Mouse (Mus musculus) limb, embryonic 12.5 days (tissue): ENCODE data around the gene 1700029P11Rik. TPM values are rescaled to one million over a fixed set of nuclear protein-coding genes. Genes with fewer than 3 reads are reported as not detected.

Experiments
- ATAC-seq: fragments of 200-750 bp; cut with Nextera tagmentation; 2 replicates; pipeline ENCODE4 v1.8.0; 2017; ENCODE audit warnings: low read depth, moderate TSS enrichment; ENCODE audit not compliant: insufficient number of reproducible peaks, insufficient read depth, low FRiP score, low TSS enrichment
- H3K27ac ChIP-seq: fragments of 300-500 bp; sonication (generic); 2 replicates; pipeline ENCODE4 v1.5.1; 2016; ENCODE audit warnings: mild to moderate bottlenecking, moderate library complexity
- H3K27me3 ChIP-seq: fragments of 300-500 bp; sonication (generic); 2 replicates; pipeline ENCODE4 v1.6.1; 2016; ENCODE audit warnings: mild to moderate bottlenecking, moderate library complexity
- H3K36me3 ChIP-seq: fragments of 300-500 bp; sonication (generic); 2 replicates; pipeline ENCODE4 v1.6.1; 2016; ENCODE audit warnings: mild to moderate bottlenecking, moderate library complexity
- H3K4me1 ChIP-seq: fragments of 300-500 bp; sonication (generic); replicated peaks from 2 replicates; pipeline ENCODE4 v1.6.1; 2016
- H3K4me2 ChIP-seq: fragments of 300-500 bp; sonication (generic); 2 replicates; pipeline ENCODE4 v1.6.1; 2016; ENCODE audit warnings: mild to moderate bottlenecking, moderate library complexity
- H3K4me3 ChIP-seq: fragments of 300-500 bp; sonication (generic); replicated peaks from 2 replicates; pipeline ENCODE4 v1.5.1; 2016; ENCODE audit warnings: mild to moderate bottlenecking
- H3K9ac ChIP-seq: fragments of 300-500 bp; sonication (generic); replicated peaks from 2 replicates; pipeline ENCODE4 v1.6.1; 2016; ENCODE audit warnings: mild to moderate bottlenecking, moderate library complexity
- H3K9me3 ChIP-seq: fragments of 300-500 bp; sonication (generic); 2 replicates; pipeline ENCODE4 v1.6.1; 2016; ENCODE audit warnings: mild to moderate bottlenecking, moderate library complexity
- WGBS: fragments of 180-500 bp; shearing (Covaris S2); methylation state at CpG from one replicate; pipeline ENCODE4 v1.1.7; 2016; 5-methylcytosine and 5-hydroxymethylcytosine counted together
- polyA plus RNA-seq: library from polyadenylated mRNA; unstranded; fragments of >200 nt; fragmentation: Nextera tagmentation; extraction: Ambion mirVana; gene quantifications from 2 replicates; pipeline ENCODE4 v1.2.1, GENCODE M21; 2016

1700029P11Rik gene
- polyA plus RNA-seq, 1 experiment from 2014 or later, result not detected

DNA sequence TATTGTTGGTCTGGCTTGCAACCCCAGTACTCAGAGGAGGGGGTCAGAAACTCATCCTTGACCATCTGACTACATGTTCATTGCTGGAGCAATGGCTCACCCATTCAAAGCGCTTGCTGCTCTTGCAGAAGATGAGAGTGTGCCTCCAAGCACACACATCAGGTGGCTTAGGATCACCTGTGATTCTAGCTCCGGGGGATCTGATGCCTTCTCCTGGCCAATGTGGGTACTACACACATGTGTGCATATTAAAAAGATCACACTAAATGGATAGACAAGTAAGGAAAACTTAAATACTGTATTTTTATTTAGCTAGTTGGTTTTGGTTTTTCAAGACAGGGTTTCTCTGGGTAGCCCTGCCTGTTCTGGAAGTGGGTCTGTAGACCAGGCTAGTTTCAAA lies 39.3 kb upstream of the 1700029P11Rik start:
- ATAC-seq, result no peak
- peaks cover 7% of the 10 kb centered on the region for H3K27me3 ChIP-seq
- H3K4me2 ChIP-seq, result no peak overlapping the region
- WGBS, result 87% methylated on average over 2 of the region's 2 CpGs
- no peak overlapping the region for H3K9ac ChIP-seq
- no peak overlapping the region for H3K27ac ChIP-seq
- peaks cover 38% of the 10 kb centered on the region for H3K4me1 ChIP-seq
- no peaks in the 10 kb centered on the region for H3K9me3 ChIP-seq
- no peak overlapping the region for H3K4me3 ChIP-seq
- H3K36me3 ChIP-seq, result no peaks in the 10 kb centered on the region

DNA sequence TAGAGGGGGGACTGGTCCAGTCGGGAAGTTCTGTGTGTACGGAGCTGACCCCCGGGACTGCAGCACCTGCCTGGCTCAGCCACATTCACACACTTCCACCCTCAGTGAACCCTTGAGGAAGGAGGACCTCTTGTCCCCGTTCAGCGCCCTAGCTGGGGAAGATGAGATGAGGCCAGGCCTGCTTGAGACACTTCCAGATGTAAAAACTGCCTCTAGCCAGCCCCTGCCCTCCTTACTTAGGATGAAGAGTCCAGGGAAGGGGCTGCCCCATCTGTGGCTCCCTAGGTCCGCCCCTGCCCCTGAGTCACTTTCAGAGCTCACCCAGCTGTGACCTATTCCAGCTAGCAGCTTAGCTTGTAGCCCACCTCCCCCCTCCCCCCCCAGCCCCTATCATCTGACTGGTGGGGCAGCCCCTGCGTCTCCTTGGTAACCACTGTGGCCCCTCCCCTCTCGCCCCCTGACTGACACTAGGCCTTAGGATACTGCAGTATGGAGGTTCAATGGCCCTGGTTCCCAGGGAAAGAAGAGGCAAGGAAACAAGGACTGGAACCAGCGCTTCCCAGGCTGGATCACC lies 37.1 kb upstream of the 1700029P11Rik start:
- Histone ChIP-seq H3K9ac (0 out of 2 replicates have a peak overlapping the region, but pooled peaks have one; percentile 18), H3K4me3 (no peak overlapping the region), H3K4me1 (peaks cover 15% of the 10 kb centered on the region), H3K27me3 (no peaks in the 10 kb centered on the region), H3K4me2 (no peak overlapping the region), H3K9me3 (no peaks in the 10 kb centered on the region), H3K27ac (no peak overlapping the region), H3K36me3 (0 out of 2 replicates have a peak, but pooled peaks cover 3% of the 10 kb centered on the region)
- 0 out of 2 replicates have a peak, but pooled peaks have one; percentile 24 for ATAC-seq
- 16% methylated on average over 9 of the region's 9 CpGs for WGBS

DNA sequence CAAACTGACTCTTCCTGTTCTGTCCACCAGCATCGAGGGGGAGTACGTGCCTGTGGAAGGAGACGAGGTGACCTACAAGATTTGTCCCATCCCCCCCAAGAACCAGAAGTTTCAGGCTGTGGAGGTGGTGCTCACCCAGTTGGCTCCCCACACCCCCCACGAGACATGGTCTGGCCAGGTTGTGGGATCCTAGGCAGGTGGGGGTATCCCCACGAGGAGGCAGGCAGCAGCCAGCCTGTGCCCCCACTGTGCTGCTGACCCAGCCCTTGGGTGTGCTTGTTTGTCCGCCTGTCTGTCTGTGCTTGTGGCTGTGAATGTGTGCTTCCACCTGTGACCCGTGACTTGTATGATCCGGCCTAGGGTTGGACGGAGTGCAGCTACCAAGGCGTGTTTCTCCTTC lies 31.3 kb upstream of the 1700029P11Rik start:
- Histone ChIP-seq H3K36me3 (peaks cover 4% of the 10 kb centered on the region), H3K4me1 (no peaks in the 10 kb centered on the region), H3K9me3 (no peaks in the 10 kb centered on the region), H3K9ac (no peak overlapping the region), H3K4me3 (no peak overlapping the region), H3K27ac (no peak overlapping the region), H3K4me2 (no peak overlapping the region), H3K27me3 (no peaks in the 10 kb centered on the region)
- ATAC-seq, result no peak
- WGBS, result 81% methylated on average over 10 of the region's 10 CpGs

DNA sequence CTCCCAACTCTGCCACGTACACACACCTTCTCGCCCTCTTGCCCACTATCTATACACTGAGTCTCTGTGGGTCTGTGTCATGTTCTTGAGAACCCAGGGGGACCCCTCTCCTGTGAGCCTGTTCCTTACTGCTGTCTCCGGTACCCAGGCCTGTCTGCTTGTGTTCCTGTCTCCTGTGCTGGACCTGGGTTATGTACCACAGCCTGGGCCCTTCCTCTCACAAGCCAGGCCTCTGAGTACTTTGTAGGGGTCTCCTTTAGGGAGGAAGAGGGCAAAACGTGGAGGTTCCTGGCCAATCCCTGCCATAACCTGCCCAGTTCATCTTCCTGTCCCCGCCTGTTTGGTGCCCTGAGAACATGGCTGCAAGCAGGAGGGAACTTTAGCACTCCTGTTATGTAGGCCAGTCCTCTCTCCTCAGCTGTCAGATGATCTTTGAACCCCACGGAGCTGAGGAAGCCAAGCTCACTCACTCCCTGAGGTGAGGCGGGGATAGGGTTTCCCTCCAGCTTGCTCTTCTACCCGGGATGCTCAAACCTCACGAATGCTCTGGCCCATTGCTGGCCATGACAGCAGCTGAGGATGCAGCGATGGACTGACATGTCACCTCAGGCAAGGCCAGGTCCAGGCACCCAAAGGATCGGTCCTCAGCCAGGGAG lies 30.7 kb upstream of the 1700029P11Rik start:
- Histone ChIP-seq H3K27me3 (no peaks in the 10 kb centered on the region), H3K4me2 (no peak overlapping the region), H3K9me3 (no peaks in the 10 kb centered on the region), H3K4me1 (no peaks in the 10 kb centered on the region), H3K36me3 (peaks cover 9% of the 10 kb centered on the region), H3K9ac (no peak overlapping the region), H3K4me3 (no peak overlapping the region), H3K27ac (no peak overlapping the region)
- ATAC-seq, result no peak
- 72% methylated on average over 11 of the region's 11 CpGs for WGBS

DNA sequence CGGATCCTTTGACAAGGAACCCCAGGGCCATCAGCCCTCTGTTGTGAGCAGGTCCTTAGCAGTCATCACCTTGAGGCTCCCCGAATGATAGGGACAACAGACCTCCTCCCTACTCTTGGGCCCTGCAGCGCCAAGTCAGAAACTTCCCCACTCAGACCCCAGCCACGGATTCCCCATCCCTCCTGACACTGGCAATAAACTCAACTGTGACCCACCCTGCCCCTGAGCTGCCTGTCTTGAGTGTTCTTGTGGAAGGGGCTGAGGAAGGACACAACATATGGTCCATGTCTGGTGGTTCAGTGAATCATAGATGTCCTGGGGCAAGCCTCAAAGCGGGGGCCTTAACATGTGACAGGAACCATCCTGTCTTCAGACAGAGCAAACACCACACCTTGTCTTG lies 29.6 kb upstream of the 1700029P11Rik start:
- peaks cover 15% of the 10 kb centered on the region for H3K36me3 ChIP-seq
- no peak overlapping the region for H3K9ac ChIP-seq
- no peak for ATAC-seq
- H3K27me3 ChIP-seq, result no peaks in the 10 kb centered on the region
- no peak overlapping the region for H3K4me2 ChIP-seq
- WGBS, result 80% methylated on average over 5 of the region's 5 CpGs
- no peaks in the 10 kb centered on the region for H3K9me3 ChIP-seq
- H3K4me3 ChIP-seq, result no peak overlapping the region
- H3K4me1 ChIP-seq, result no peaks in the 10 kb centered on the region
- H3K27ac ChIP-seq, result no peak overlapping the region

DNA sequence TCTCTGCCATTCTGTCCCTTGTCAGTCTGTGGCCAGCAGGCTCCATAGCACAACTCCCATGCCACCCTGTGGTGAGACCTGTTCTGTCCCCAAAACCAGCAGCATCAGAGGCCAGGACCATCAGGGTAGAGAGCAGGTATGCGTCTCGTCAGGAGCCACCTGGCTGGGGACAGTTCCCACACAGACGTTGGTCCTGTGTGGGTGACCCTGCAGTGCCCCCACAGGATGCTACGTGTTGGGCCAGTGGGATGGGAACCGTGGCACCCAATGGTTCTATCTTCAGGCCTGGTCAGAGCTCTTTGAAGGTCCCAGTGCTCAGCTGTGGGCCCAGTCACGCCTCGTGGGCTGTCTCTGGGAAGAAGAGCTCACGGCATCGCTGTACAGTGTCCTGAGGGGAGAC lies 29.2 kb upstream of the 1700029P11Rik start:
- Histone ChIP-seq H3K4me2 (no peak overlapping the region), H3K36me3 (peaks cover 15% of the 10 kb centered on the region), H3K4me1 (no peaks in the 10 kb centered on the region), H3K9me3 (no peaks in the 10 kb centered on the region), H3K9ac (no peak overlapping the region), H3K4me3 (no peak overlapping the region), H3K27me3 (no peaks in the 10 kb centered on the region), H3K27ac (no peak overlapping the region)
- no peak for ATAC-seq
- 85% methylated on average over 9 of the region's 9 CpGs for WGBS

DNA sequence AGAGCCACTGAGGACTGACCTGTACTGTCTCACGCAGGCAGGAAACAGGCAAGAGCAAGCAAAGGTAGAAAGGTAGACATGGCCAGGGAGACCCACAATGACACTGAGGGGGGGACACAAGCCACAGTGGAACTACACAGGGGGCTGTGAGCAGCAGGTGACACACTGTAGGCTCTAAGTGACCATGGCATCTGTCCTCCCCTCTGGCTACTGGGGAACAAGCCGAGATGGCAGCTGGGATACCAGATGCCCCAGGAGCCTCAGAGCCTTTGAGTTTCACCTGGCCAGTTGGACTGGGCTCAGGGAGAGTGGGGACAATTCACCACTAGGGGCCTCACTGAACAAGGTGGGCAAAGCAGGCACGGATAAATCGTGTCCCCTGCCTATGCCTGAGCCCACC lies 28.0 kb upstream of the 1700029P11Rik start:
- no peak overlapping the region for H3K4me2 ChIP-seq
- no peak overlapping the region for H3K4me3 ChIP-seq
- H3K4me1 ChIP-seq, result no peaks in the 10 kb centered on the region
- no peak overlapping the region for H3K27ac ChIP-seq
- H3K27me3 ChIP-seq, result no peaks in the 10 kb centered on the region
- H3K9ac ChIP-seq, result no peak overlapping the region
- H3K36me3 ChIP-seq, result peaks cover 12% of the 10 kb centered on the region
- no peak for ATAC-seq
- H3K9me3 ChIP-seq, result no peaks in the 10 kb centered on the region
- WGBS, result 76% methylated on average over 4 of the region's 4 CpGs

DNA sequence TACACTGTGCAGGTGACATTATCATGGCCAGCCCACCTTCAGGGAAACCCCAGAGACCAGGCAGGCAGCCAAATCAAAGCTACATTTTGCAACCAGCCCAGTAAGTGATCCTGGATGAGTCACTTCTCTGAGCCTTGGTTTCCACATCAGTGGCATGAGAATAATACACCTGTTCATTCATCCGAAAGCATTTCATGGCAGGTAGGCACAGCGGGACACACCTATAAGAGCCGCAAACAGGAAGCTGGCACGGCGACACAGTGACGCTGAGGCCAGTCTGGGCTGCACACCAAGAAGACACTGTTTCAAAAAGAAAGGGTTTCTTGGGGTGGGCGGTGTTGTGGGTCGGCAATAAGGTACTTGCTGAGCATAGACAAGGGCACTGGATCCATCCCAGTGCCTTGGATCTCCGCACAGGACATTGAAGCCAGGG lies 26.2 kb upstream of the 1700029P11Rik start:
- H3K4me3 ChIP-seq, result no peak overlapping the region
- H3K27ac ChIP-seq, result no peak overlapping the region
- peaks cover 11% of the 10 kb centered on the region for H3K36me3 ChIP-seq
- no peaks in the 10 kb centered on the region for H3K27me3 ChIP-seq
- H3K4me1 ChIP-seq, result no peaks in the 10 kb centered on the region
- no peak overlapping the region for H3K4me2 ChIP-seq
- H3K9me3 ChIP-seq, result no peaks in the 10 kb centered on the region
- WGBS, result 93% methylated on average over 9 of the region's 9 CpGs
- no peak for ATAC-seq
- no peak overlapping the region for H3K9ac ChIP-seq

DNA sequence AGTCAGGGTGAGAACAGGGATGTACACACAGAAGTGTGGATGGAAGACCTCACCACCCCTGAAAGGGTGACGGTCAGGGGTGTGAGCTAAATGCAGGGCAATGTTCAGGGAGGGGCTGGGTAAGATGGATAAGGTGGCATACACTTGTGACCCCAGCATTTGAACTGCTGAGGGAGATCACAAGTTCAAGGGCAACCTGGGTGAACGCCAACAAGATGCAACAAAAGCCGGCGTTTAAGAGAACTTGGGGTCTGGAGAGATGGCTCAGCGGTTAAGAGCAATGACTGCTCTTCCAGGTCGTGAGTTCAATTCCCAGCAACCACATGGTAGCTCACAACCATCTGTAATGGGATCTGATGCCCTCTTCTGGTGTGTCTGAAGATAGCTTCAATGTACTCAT lies 25.6 kb upstream of the 1700029P11Rik start:
- Histone ChIP-seq H3K36me3 (peaks cover 11% of the 10 kb centered on the region), H3K9ac (no peak overlapping the region), H3K27ac (no peak overlapping the region), H3K4me1 (peaks cover 2% of the 10 kb centered on the region; the same call in 1 of the 2 replicates), H3K9me3 (no peaks in the 10 kb centered on the region), H3K4me2 (no peak overlapping the region), H3K4me3 (no peak overlapping the region), H3K27me3 (no peaks in the 10 kb centered on the region)
- 91% methylated on average over 6 of the region's 6 CpGs for WGBS
- no peak for ATAC-seq

DNA sequence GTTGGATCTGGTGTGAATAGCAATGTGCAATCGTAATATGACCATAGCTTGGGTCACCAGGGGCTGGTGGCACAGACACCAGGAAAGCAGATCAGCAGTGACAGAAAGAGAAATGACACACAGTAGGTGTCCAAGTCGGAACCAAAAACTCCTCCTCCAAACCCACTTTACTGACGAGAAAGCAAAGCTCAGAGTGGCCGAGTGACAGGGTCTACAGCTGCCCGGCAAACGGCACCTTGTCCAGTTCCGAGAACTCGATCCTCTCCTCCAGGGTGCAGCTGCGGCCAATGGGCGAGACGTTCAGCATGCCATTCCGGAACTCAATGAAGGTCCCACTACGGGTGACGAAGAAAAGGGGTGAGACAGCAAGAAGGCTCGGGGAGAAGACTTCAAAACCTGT lies 24.9 kb upstream of the 1700029P11Rik start:
- WGBS, result 91% methylated on average over 15 of the region's 15 CpGs
- no peak overlapping the region for H3K4me3 ChIP-seq
- H3K4me1 ChIP-seq, result peaks cover 9% of the 10 kb centered on the region; the same call in 1 of the 2 replicates
- H3K36me3 ChIP-seq, result peaks cover 11% of the 10 kb centered on the region
- H3K27me3 ChIP-seq, result no peaks in the 10 kb centered on the region
- no peak overlapping the region for H3K27ac ChIP-seq
- no peaks in the 10 kb centered on the region for H3K9me3 ChIP-seq
- no peak for ATAC-seq
- no peak overlapping the region for H3K4me2 ChIP-seq
- no peak overlapping the region for H3K9ac ChIP-seq

DNA sequence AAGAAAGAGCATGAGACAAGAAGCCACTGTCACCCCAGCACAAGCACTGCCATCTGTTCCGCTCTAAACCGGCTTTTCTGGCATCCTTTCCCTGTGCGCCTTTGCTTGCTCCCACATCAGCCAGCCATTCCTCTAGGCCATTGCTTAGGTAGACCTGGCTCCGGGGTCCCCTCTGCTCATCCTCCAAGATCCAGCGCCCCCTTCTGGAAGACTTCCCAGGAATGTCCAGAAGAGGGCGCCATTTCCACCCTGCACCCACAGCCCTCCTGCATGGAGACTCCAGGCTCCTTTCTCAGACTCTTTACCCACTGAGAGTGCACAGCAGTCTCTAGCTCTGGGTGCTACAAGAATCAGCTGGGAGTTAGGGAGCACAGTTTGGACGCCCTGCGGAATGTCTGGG lies 23.9 kb upstream of the 1700029P11Rik start:
- ATAC-seq, result no peak
- H3K4me3 ChIP-seq, result no peak overlapping the region
- H3K4me1 ChIP-seq, result peaks cover 10% of the 10 kb centered on the region; the same call in 1 of the 2 replicates
- H3K36me3 ChIP-seq, result peaks cover 11% of the 10 kb centered on the region
- 62% methylated on average over 8 of the region's 8 CpGs for WGBS
- H3K27ac ChIP-seq, result no peak overlapping the region
- no peaks in the 10 kb centered on the region for H3K9me3 ChIP-seq
- H3K9ac ChIP-seq, result no peak overlapping the region
- H3K4me2 ChIP-seq, result no peak overlapping the region
- no peaks in the 10 kb centered on the region for H3K27me3 ChIP-seq

DNA sequence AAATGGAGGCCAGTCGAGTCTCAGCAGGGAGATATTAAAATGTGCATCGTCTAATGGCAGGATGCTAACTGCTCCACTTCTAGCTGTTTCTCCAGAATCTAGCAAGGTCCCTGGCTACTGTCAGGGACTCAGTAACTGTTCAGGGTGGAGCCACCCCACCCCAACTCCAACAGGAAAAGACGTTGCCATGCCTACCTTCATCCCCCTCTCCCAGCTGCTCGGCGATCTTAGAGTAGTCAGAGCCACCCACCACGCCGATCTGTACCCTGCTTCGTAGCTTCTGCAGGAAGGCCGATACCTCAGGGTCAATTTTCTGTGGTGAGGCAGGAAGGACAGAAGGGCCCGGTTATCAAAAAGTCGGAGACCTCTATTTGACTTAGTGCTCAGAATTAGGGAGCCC lies 22.7 kb upstream of the 1700029P11Rik start:
- H3K4me1 ChIP-seq, result peaks cover 10% of the 10 kb centered on the region; the same call in 1 of the 2 replicates
- no peaks in the 10 kb centered on the region for H3K9me3 ChIP-seq
- H3K4me2 ChIP-seq, result no peak overlapping the region
- WGBS, result 84% methylated on average over 11 of the region's 11 CpGs
- no peaks in the 10 kb centered on the region for H3K27me3 ChIP-seq
- no peak overlapping the region for H3K27ac ChIP-seq
- ATAC-seq, result no peak
- H3K36me3 ChIP-seq, result peaks cover 11% of the 10 kb centered on the region
- H3K4me3 ChIP-seq, result no peak overlapping the region
- H3K9ac ChIP-seq, result no peak overlapping the region
